Mouse (Mus musculus) liver, adult 2 months (tissue): Measurements from ENCODE around the gene C030005K15Rik. TPM values are rescaled to one million over a fixed set of nuclear protein-coding genes. Genes with fewer than 3 reads are reported as not detected.

Experiments
- DNase-seq: peaks from one replicate; pipeline ENCODE4 v3.0.0-alpha.2; 2011; ENCODE audit warnings: low read depth, low spot score; ENCODE audit errors: extremely low read depth
- H3K27ac ChIP-seq: fragments of 200-500 bp; replicated peaks from 2 replicates; pipeline ENCODE4 v1.5.1; 2012; ENCODE audit warnings: low read depth, mild to moderate bottlenecking, control low read depth, inconsistent platforms, low read length; ENCODE audit not compliant: insufficient read depth
- H3K27me3 ChIP-seq: fragments of 200-500 bp; 2 replicates; pipeline ENCODE4 v1.6.1; 2012; ENCODE audit warnings: mild to moderate bottlenecking, moderate library complexity, low read length, inconsistent platforms; ENCODE audit not compliant: control insufficient read depth, insufficient read depth
- H3K36me3 ChIP-seq: fragments of 200-500 bp; 2 replicates; pipeline ENCODE4 v1.6.1; 2012; ENCODE audit warnings: low read length, inconsistent platforms; ENCODE audit not compliant: control insufficient read depth, insufficient read depth
- H3K4me1 ChIP-seq: fragments of 200-500 bp; 2 replicates; pipeline ENCODE4 v1.6.1; 2011; ENCODE audit warnings: low read length; ENCODE audit not compliant: control insufficient read depth, insufficient read depth
- H3K4me3 ChIP-seq: fragments of 200-500 bp; 2 replicates; pipeline ENCODE4 v1.5.1; 2011; ENCODE audit warnings: low read depth, mild to moderate bottlenecking, control low read depth, low read length, moderate library complexity; ENCODE audit not compliant: insufficient read depth
- H3K79me2 ChIP-seq: fragments of 200-500 bp; 2 replicates; pipeline ENCODE4 v1.6.1; 2012; ENCODE audit warnings: inconsistent platforms, mild to moderate bottlenecking, low read length, moderate library complexity; ENCODE audit not compliant: control insufficient read depth, insufficient read depth
- H3K9ac ChIP-seq: fragments of 200-500 bp; 2 replicates; pipeline ENCODE4 v1.6.1; 2012; ENCODE audit warnings: low read depth, mild to moderate bottlenecking, control low read depth, inconsistent platforms, low read length
- CTCF ChIP-seq: fragments of 200-500 bp; IDR thresholded peaks from 2 replicates; pipeline ENCODE4 v1.5.1; 2011; ENCODE audit warnings: low read depth, low read length, control low read depth
- POLR2A ChIP-seq: fragments of 200-500 bp; IDR thresholded peaks from 2 replicates; pipeline ENCODE4 v1.6.1; 2011; ENCODE audit warnings: low read length, control low read depth; ENCODE audit not compliant: insufficient read depth; ENCODE audit errors: extremely low read depth
- polyA plus RNA-seq: library from polyadenylated mRNA; depleted of rRNA; stranded (reverse); fragments of >200 nt; gene quantifications from 2 replicates; pipeline ENCODE4 v1.2.3, GENCODE M21; 2012; rRNA removed
- total RNA-seq: library from RNA; depleted of rRNA; stranded (reverse); fragments of >200 nt; gene quantifications from 2 replicates; pipeline ENCODE4 v1.2.3, GENCODE M21; 2014; rRNA removed

C030005K15Rik gene
- total and polyA plus RNA-seq, 2 experiments, result not detected

DNA sequence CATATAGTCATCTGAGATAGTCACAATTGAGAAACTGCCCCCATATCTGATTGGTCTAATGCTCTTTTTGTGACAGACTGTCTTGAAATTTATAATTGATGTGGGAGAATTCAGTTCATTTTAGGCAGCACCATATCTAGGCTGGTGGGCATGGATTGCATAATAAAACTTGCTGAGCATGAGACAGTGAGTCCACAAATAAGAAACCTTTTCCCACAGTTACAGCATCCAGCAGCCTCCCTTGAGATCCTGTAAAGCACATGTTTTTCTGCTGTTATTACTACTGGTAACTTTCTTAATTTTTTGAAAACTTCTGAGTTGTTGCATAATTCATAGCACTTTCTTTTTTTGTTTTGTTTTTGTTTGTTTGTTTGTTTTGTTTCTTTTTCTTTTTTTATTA lies 43.6 kb downstream of the C030005K15Rik start:
- no peaks in the 10 kb centered on the region for H3K27me3 ChIP-seq
- no peak overlapping the region for H3K4me3 ChIP-seq
- H3K9ac ChIP-seq, result no peak overlapping the region
- H3K4me1 ChIP-seq, result no peaks in the 10 kb centered on the region
- no peak overlapping the region for H3K27ac ChIP-seq
- no peaks in the 10 kb centered on the region for H3K79me2 ChIP-seq
- H3K36me3 ChIP-seq, result no peaks in the 10 kb centered on the region
- TF ChIP-seq CTCF, result no peak
- TF ChIP-seq POLR2A, result no peak
- no peak for DNase-seq

Other genes starting within 250 kb of the C030005K15Rik start
- 182 and 187 TPM in 2 replicates for gene Dcn, start 247.1 kb downstream of the C030005K15Rik start, total RNA-seq
- 78.1 and 90.9 TPM in 2 replicates for gene Dcn, start 247.1 kb downstream of the C030005K15Rik start, polyA plus RNA-seq
- 8.1 and 10.2 TPM in 2 replicates for gene Lum, start 161.6 kb downstream of the C030005K15Rik start, total RNA-seq
- gene Lum, start 161.6 kb downstream of the C030005K15Rik start, polyA plus RNA-seq, result 2.4 and 3.4 TPM in 2 replicates
- not detected in 2 replicates for gene Kera, start 119.9 kb downstream of the C030005K15Rik start, total RNA-seq
- not detected in 2 replicates for gene Kera, start 119.9 kb downstream of the C030005K15Rik start, polyA plus RNA-seq
- 0.09 TPM in 1 of 2 replicates, not detected in the other for gene Epyc, start 82.7 kb downstream of the C030005K15Rik start, total RNA-seq
- not detected in 2 replicates for gene Epyc, start 82.7 kb downstream of the C030005K15Rik start, polyA plus RNA-seq
- gene Ccer1, start 33.7 kb downstream of the C030005K15Rik start, total RNA-seq, result not detected in 2 replicates
- gene Ccer1, start 33.7 kb downstream of the C030005K15Rik start, polyA plus RNA-seq, result not detected in 2 replicates